Mouse (Mus musculus): Measurements from ENCODE around the gene Erg28. TPM values are rescaled to one million over a fixed set of nuclear protein-coding genes. Genes with fewer than 3 reads are reported as not detected.

Gene Erg28
- total and polyA plus RNA-seq, 2 experiments from 2014 or later = 79.8 to 105 TPM

DNA sequence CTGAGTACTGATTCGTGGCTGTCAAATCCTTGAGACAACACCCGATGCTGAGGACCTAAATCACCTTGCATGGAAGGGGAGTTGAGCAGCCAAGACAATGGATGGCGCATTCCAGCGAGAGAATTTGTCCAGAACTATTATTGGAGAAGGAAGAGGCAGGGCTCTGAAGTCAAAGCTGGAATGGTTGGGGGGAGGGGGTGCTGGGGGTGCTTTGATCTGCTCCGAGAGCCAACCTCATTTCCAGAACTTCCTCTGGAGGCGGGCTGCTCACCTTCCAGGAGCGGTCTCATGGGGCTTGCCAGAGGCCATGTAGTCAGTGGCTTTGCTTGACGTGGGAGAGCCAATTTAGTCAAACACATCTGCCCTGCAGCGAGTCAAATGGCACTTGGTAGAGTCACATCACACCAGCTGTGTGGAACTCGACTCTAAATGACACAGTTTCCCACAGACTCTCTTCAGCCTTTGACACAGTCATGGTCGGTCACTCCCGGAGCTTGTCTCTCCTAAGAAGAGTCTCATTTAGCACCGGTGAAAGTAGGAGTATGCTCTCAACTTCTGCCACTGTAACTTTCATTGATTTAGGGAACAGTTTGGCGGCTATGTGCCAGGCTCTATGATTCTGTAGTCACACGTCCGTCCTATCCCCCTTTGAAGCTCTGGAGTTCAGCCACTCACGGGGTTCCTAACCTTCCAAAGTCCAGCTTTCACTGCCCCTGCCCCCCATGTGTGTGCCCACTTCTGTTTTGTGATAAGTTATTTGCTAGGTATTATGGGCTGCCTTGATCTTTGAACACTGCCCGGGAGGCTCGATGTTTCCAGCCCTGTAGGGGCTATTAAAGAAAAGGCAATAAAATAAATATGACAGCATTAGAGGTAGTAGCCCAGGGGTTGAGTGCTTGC is 39.2 kb downstream of the Erg28 start:
- no peak overlapping the region for H3K27ac ChIP-seq
- 77% methylated on average over 19 of the region's 19 CpGs for WGBS
- H3K9me3 ChIP-seq (ENCODE audit: low read length) = no peaks in the 10 kb centered on the region
- ATAC-seq (no peak), DNase-seq (ENCODE audit: low spot score) (no peak)
- no peak overlapping the region for H3K9ac ChIP-seq (replicated peaks; ENCODE audit: low read length)
- no peaks in the 10 kb centered on the region for H3K4me1 ChIP-seq (ENCODE audit: insufficient read depth, low read length)
- H3K4me2 ChIP-seq (ENCODE audit: low read depth, low read length) = no peak overlapping the region
- H3K4me3 ChIP-seq (ENCODE audit: low read length) = no peak overlapping the region
- no peaks in the 10 kb centered on the region for H3K36me3 ChIP-seq (ENCODE audit: insufficient read depth, low read length)
- no peak for TF ChIP-seq CTCF (IDR thresholded peaks at IDR 0.05; ENCODE audit: low read depth)
- no peaks in the 10 kb centered on the region for H3K27me3 ChIP-seq (ENCODE audit: insufficient read depth, low read length)

DNA sequence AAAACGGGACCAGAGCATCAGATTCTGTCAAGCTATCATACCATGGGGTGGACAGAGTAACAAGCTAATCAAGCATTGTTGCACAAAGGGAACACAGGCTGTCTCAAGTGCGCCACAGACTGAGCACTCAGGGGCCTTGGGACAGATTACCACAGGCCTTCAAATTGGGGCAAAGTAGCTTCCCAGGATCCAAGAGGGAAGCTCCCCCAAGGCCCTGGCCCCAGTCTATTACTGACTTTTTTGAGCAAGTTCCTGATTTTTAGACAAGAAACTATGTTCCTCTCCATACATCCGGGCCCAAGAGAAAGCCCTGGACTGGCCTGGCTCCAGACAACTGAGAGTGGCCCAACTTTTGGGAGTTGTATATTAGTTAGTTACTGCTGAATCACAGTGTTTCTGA is 42.7 kb downstream of the Erg28 start:
- Histone ChIP-seq H3K27me3 (ENCODE audit: insufficient read depth, low read length) (no peaks in the 10 kb centered on the region), H3K4me3 (ENCODE audit: low read length) (no peak overlapping the region), H3K27ac (no peak overlapping the region), H3K9me3 (ENCODE audit: low read length) (no peaks in the 10 kb centered on the region), H3K9ac (replicated peaks; ENCODE audit: low read length) (no peak overlapping the region), H3K36me3 (ENCODE audit: insufficient read depth, low read length) (no peaks in the 10 kb centered on the region), H3K4me1 (ENCODE audit: insufficient read depth, low read length) (no peaks in the 10 kb centered on the region), H3K4me2 (ENCODE audit: low read depth, low read length) (no peak overlapping the region)
- no peak for TF ChIP-seq CTCF (IDR thresholded peaks at IDR 0.05; ENCODE audit: low read depth)
- 81% methylated on average over 3 of the region's 3 CpGs for WGBS
- ATAC-seq (no peak), DNase-seq (ENCODE audit: low spot score) (no peak)

DNA sequence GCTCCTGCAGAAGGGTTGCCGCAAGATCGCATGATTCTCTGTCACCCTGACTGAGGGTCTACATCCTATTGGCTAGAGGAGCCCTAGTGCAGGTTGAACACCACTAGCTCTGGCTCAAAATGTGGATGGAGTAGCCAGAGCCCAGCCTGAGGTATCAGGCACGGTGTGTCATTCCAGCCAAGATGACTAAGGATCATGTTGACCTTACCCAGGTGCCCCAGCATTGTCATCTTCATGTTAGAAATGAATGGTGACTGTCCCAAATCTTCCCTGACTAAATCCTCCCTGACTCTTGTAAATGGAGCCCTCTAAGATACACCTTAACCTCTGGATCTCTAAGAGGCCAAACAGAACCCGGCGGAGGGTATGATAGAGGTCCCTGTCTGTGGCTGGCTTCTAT is 44.6 kb downstream of the Erg28 start:
- DNase-seq (ENCODE audit: low spot score) (no peak), ATAC-seq (no peak)
- H3K4me1 ChIP-seq (ENCODE audit: insufficient read depth, low read length) = no peaks in the 10 kb centered on the region
- no peak overlapping the region for H3K4me2 ChIP-seq (ENCODE audit: low read depth, low read length)
- no peak overlapping the region for H3K9ac ChIP-seq (replicated peaks; ENCODE audit: low read length)
- no peaks in the 10 kb centered on the region for H3K27me3 ChIP-seq (ENCODE audit: insufficient read depth, low read length)
- TF ChIP-seq CTCF (IDR thresholded peaks at IDR 0.05; ENCODE audit: low read depth) = no peak
- H3K36me3 ChIP-seq (ENCODE audit: insufficient read depth, low read length) = no peaks in the 10 kb centered on the region
- no peaks in the 10 kb centered on the region for H3K9me3 ChIP-seq (ENCODE audit: low read length)
- WGBS = 93% methylated on average over 5 of the region's 5 CpGs
- no peak overlapping the region for H3K4me3 ChIP-seq (ENCODE audit: low read length)
- H3K27ac ChIP-seq = no peak overlapping the region

DNA sequence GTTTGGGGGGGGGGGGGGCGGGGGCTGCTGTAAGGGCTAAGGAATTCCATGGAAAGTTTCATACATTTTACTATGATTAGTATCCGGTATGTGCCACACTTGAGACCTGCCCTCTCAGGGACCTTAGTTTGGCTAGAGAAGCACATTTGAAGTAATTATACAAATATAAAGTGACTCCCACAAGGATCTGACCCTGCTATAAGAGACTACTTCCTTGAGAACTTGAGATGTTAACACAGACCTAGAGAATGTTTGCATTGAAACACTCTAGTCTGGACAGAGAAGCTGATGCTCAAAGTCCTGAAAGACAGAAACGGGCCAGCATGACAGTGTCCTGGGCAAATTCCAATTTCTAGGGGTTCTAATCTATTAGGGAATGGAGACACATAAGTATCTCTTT is 45.4 kb downstream of the Erg28 start:
- no peaks in the 10 kb centered on the region for H3K9me3 ChIP-seq (ENCODE audit: low read length)
- no peak overlapping the region for H3K27ac ChIP-seq
- no peaks in the 10 kb centered on the region for H3K27me3 ChIP-seq (ENCODE audit: insufficient read depth, low read length)
- no peak overlapping the region for H3K4me2 ChIP-seq (ENCODE audit: low read depth, low read length)
- ATAC-seq = no peak
- H3K4me1 ChIP-seq (ENCODE audit: insufficient read depth, low read length) = no peaks in the 10 kb centered on the region
- TF ChIP-seq CTCF (IDR thresholded peaks at IDR 0.05; ENCODE audit: low read depth) = no peak
- DNase-seq (ENCODE audit: low spot score) = no peak
- H3K9ac ChIP-seq (replicated peaks; ENCODE audit: low read length) = no peak overlapping the region
- WGBS = 84% methylated on average over 2 of the region's 3 CpGs
- H3K4me3 ChIP-seq (ENCODE audit: low read length) = no peak overlapping the region
- H3K36me3 ChIP-seq (ENCODE audit: insufficient read depth, low read length) = no peaks in the 10 kb centered on the region

- Histone ChIP-seq H3K4me2 (ENCODE audit: low read depth, low read length) (no peak overlapping the region), H3K4me3 (ENCODE audit: low read length) (no peak overlapping the region), H3K9me3 (ENCODE audit: low read length) (no peaks in the 10 kb centered on the region), H3K4me1 (ENCODE audit: insufficient read depth, low read length) (no peaks in the 10 kb centered on the region), H3K27ac (no peak overlapping the region), H3K36me3 (ENCODE audit: insufficient read depth, low read length) (no peaks in the 10 kb centered on the region), H3K9ac (replicated peaks; ENCODE audit: low read length) (no peak overlapping the region), H3K27me3 (ENCODE audit: insufficient read depth, low read length) (no peaks in the 10 kb centered on the region)
- TF ChIP-seq CTCF (IDR thresholded peaks at IDR 0.05; ENCODE audit: low read depth) = no peak
- DNase-seq (ENCODE audit: low spot score) (no peak), ATAC-seq (no peak)
- 67% methylated on average over 3 of the region's 3 CpGs for WGBS
Measured at GRCm38 (mm10) chr12:85771356-85771755, 53.0 kb downstream of the Erg28 start.

- Histone ChIP-seq H3K27ac (no peak overlapping the region), H3K36me3 (ENCODE audit: insufficient read depth, low read length) (no peaks in the 10 kb centered on the region), H3K4me2 (ENCODE audit: low read depth, low read length) (no peak overlapping the region), H3K9ac (replicated peaks; ENCODE audit: low read length) (no peak overlapping the region), H3K4me1 (ENCODE audit: insufficient read depth, low read length) (no peaks in the 10 kb centered on the region), H3K4me3 (ENCODE audit: low read length) (no peak overlapping the region), H3K9me3 (ENCODE audit: low read length) (no peaks in the 10 kb centered on the region), H3K27me3 (ENCODE audit: insufficient read depth, low read length) (no peaks in the 10 kb centered on the region)
- 52% methylated on average over 4 of the region's 4 CpGs for WGBS
- DNase-seq (ENCODE audit: low spot score) = no peak
- TF ChIP-seq CTCF (IDR thresholded peaks at IDR 0.05; ENCODE audit: low read depth) = no peak
- no peak for ATAC-seq
Measured at GRCm38 (mm10) chr12:85767750-85768149, 56.6 kb downstream of the Erg28 start.

GRCm38 (mm10) chr12:85766287-85766686 is 58.1 kb downstream of the Erg28 start:
- Histone ChIP-seq H3K27ac (no peak overlapping the region), H3K9me3 (ENCODE audit: low read length) (no peaks in the 10 kb centered on the region), H3K4me1 (ENCODE audit: insufficient read depth, low read length) (no peaks in the 10 kb centered on the region), H3K9ac (replicated peaks; ENCODE audit: low read length) (no peak overlapping the region), H3K36me3 (ENCODE audit: insufficient read depth, low read length) (no peaks in the 10 kb centered on the region), H3K4me3 (ENCODE audit: low read length) (no peak overlapping the region), H3K27me3 (ENCODE audit: insufficient read depth, low read length) (no peaks in the 10 kb centered on the region), H3K4me2 (ENCODE audit: low read depth, low read length) (no peak overlapping the region)
- TF ChIP-seq CTCF (IDR thresholded peaks at IDR 0.05; ENCODE audit: low read depth) = no peak
- WGBS = 80% methylated on average over 3 of the region's 3 CpGs
- ATAC-seq (no peak), DNase-seq (ENCODE audit: low spot score) (no peak)

Other genes with a start within 250 kb of the Erg28 start
- 11.2 and 15.4 TPM in 2 replicates for gene Jdp2, start 225.5 kb downstream of the Erg28 start, total RNA-seq (2014; rRNA removed)
- gene Jdp2, start 225.5 kb downstream of the Erg28 start, polyA plus RNA-seq (2015; fragmentation: Nextera tagmentation; extraction: Ambion mirVana) = 0.68 and 0.89 TPM in 2 replicates
- 0.54 TPM in 1 of 2 replicates, not detected in the other for gene Batf, start 137.9 kb downstream of the Erg28 start, total RNA-seq (2014; rRNA removed)
- gene Batf, start 137.9 kb downstream of the Erg28 start, polyA plus RNA-seq (2015; fragmentation: Nextera tagmentation; extraction: Ambion mirVana) = 1.0 and 1.5 TPM in 2 replicates
- 4.1 and 9.5 TPM in 2 replicates for gene Flvcr2, start 78.0 kb downstream of the Erg28 start, total RNA-seq (2014; rRNA removed)
- 4.1 and 4.3 TPM in 2 replicates for gene Flvcr2, start 78.0 kb downstream of the Erg28 start, polyA plus RNA-seq (2015; fragmentation: Nextera tagmentation; extraction: Ambion mirVana)
- gene Ttll5, start 109 bp upstream of the Erg28 start, total RNA-seq (2014; rRNA removed) = 10.2 and 23.9 TPM in 2 replicates
- gene Ttll5, start 109 bp upstream of the Erg28 start, polyA plus RNA-seq (2015; fragmentation: Nextera tagmentation; extraction: Ambion mirVana) = 10.4 and 12.2 TPM in 2 replicates

All from hindbrain, postnatal 0 days (tissue).